Mouse (Mus musculus) G1E (cell line): ENCODE data around the gene Gm10337. TPM values are rescaled to one million over a fixed set of nuclear protein-coding genes. Genes with fewer than 3 reads are reported as not detected.

Experiments
- ATAC-seq: 2 replicates; pipeline ENCODE4 v1.8.0; 2016; ENCODE audit warnings: mild to moderate bottlenecking; ENCODE audit not compliant: insufficient number of reproducible peaks, poor library complexity, low FRiP score, severe bottlenecking; ENCODE audit errors: extremely low read depth
- DNase-seq: peaks from one replicate; pipeline ENCODE4 v3.0.0; 2012; ENCODE audit warnings: low spot score
- H3K27me3 ChIP-seq: 2 replicates; pipeline ENCODE4 v1.6.1; 2012; ENCODE audit warnings: mild to moderate bottlenecking, low read length, inconsistent platforms; ENCODE audit not compliant: insufficient read depth
- H3K36me3 ChIP-seq: replicated peaks from 2 replicates; pipeline ENCODE3; 2012; ENCODE audit warnings: mild to moderate bottlenecking, inconsistent platforms
- H3K4me1 ChIP-seq: 2 replicates; pipeline ENCODE4 v1.6.1; 2012; ENCODE audit warnings: low read depth, low read length, inconsistent platforms, mixed read lengths; ENCODE audit not compliant: insufficient read depth
- H3K4me3 ChIP-seq: 2 replicates; pipeline ENCODE4 v1.5.1; 2012; ENCODE audit warnings: low read depth, mild to moderate bottlenecking, inconsistent platforms, low read length, moderate library complexity, mixed read lengths
- H3K9me3 ChIP-seq: replicated peaks from 2 replicates; pipeline ENCODE4 v1.6.1; 2012; ENCODE audit warnings: inconsistent platforms
- CTCF ChIP-seq: IDR thresholded peaks from 2 replicates; pipeline ENCODE4 v1.5.1; 2012; ENCODE audit warnings: low read depth, low read length, inconsistent platforms, mixed read lengths
- GATA1 ChIP-seq: IDR thresholded peaks from 2 replicates; pipeline ENCODE4 v1.6.1; 2012; ENCODE audit warnings: borderline replicate concordance, low read length, inconsistent platforms, mixed read lengths
- GATA2 ChIP-seq: IDR thresholded peaks from 2 replicates; pipeline ENCODE4 v1.6.1; 2012; ENCODE audit warnings: low read depth, low read length, inconsistent platforms, borderline replicate concordance
- POLR2AphosphoS5 ChIP-seq: IDR thresholded peaks from 2 replicates; pipeline ENCODE4 v1.6.1; 2012; ENCODE audit warnings: low read depth, low read length, inconsistent platforms; ENCODE audit not compliant: insufficient replicate concordance
- TAL1 ChIP-seq: conservative IDR thresholded peaks from 2 replicates; pipeline ENCODE4 v1.6.1; 2012; ENCODE audit warnings: low read depth, low read length, inconsistent platforms, mixed read lengths
- polyA plus RNA-seq: library from polyadenylated mRNA; stranded (reverse); fragments of >175 nt; gene quantifications from 2 replicates; pipeline ENCODE4 v1.2.3, GENCODE M21; 2012
- total RNA-seq, 2 experiments: library from RNA; stranded (forward) in 1 of 2; stranded (reverse) in 1 of 2; fragments of 200-1000 nt in 1 of 2; fragments of >200 nt in 1 of 2; fragmentation: Nextera tagmentation in 1 of 2; gene quantifications; 2 replicates each; pipeline ENCODE4 v1.2.3; 2014 to 2017

Gene Gm10337
- total and polyA plus RNA-seq, 3 experiments = not detected

- Histone ChIP-seq H3K4me1 (peaks cover 41% of the 10 kb centered on the region), H3K9me3 (no peaks in the 10 kb centered on the region), H3K27me3 (peaks cover 16% of the 10 kb centered on the region), H3K4me3 (no peak overlapping the region), H3K36me3 (peaks cover 44% of the 10 kb centered on the region)
- no peak for DNase-seq
- ATAC-seq = no peak
- TF ChIP-seq POLR2AphosphoS5 (no peak), GATA2 (no peak), TAL1 (no peak), GATA1 (no peak), CTCF (no peak)
Observed at GRCm38 (mm10) chr15:102506864-102507263, 3.3 kb downstream of the Gm10337 start.

GRCm38 (mm10) chr15:102507561-102507960, 4.0 kb downstream of the Gm10337 start:
- no peaks in the 10 kb centered on the region for H3K9me3 ChIP-seq
- H3K36me3 ChIP-seq = peaks cover 38% of the 10 kb centered on the region
- ATAC-seq = no peak
- DNase-seq = no peak
- TF ChIP-seq CTCF = no peak
- TF ChIP-seq GATA1 = no peak
- TF ChIP-seq TAL1 = no peak
- TF ChIP-seq POLR2AphosphoS5 = no peak
- TF ChIP-seq GATA2 = no peak
- peaks cover 37% of the 10 kb centered on the region for H3K4me1 ChIP-seq
- H3K4me3 ChIP-seq = no peak overlapping the region
- H3K27me3 ChIP-seq = peaks cover 23% of the 10 kb centered on the region

GRCm38 (mm10) chr15:102508336-102508735, 4.8 kb downstream of the Gm10337 start:
- H3K9me3 ChIP-seq = no peaks in the 10 kb centered on the region
- peaks cover 23% of the 10 kb centered on the region for H3K27me3 ChIP-seq
- ATAC-seq = no peak
- H3K4me3 ChIP-seq = no peak overlapping the region
- H3K36me3 ChIP-seq = peaks cover 30% of the 10 kb centered on the region
- peaks cover 37% of the 10 kb centered on the region for H3K4me1 ChIP-seq
- TF ChIP-seq CTCF = no peak
- no peak for TF ChIP-seq TAL1
- TF ChIP-seq GATA2 = no peak
- TF ChIP-seq POLR2AphosphoS5 = no peak
- no peak for TF ChIP-seq GATA1
- DNase-seq = no peak

- TF ChIP-seq GATA2 = no peak
- TF ChIP-seq GATA1 = no peak
- no peak for TF ChIP-seq TAL1
- Histone ChIP-seq H3K36me3 (peaks cover 14% of the 10 kb centered on the region), H3K4me1 (peaks cover 31% of the 10 kb centered on the region), H3K9me3 (no peaks in the 10 kb centered on the region), H3K4me3 (peak overlapping the region; percentile 77), H3K27me3 (peaks cover 23% of the 10 kb centered on the region)
- no peak for DNase-seq
- no peak for ATAC-seq
Observed at GRCm38 (mm10) chr15:102510110-102510509, 6.6 kb downstream of the Gm10337 start.

- ATAC-seq (peak; percentile 85), DNase-seq (peak; percentile 75)
- Histone ChIP-seq H3K36me3 (peaks cover 8% of the 10 kb centered on the region), H3K9me3 (no peaks in the 10 kb centered on the region), H3K4me1 (peaks cover 29% of the 10 kb centered on the region), H3K27me3 (peaks cover 28% of the 10 kb centered on the region), H3K4me3 (peak overlapping the region; percentile 77)
- TF ChIP-seq TAL1 (no peak), GATA2 (no peak), GATA1 (no peak), POLR2AphosphoS5 (no peak), CTCF (no peak)
Observed at GRCm38 (mm10) chr15:102510590-102511284, 7.2 kb downstream of the Gm10337 start.

- peaks cover 4% of the 10 kb centered on the region for H3K36me3 ChIP-seq
- H3K27me3 ChIP-seq = peaks cover 34% of the 10 kb centered on the region
- TF ChIP-seq GATA1 (no peak), GATA2 (no peak), POLR2AphosphoS5 (no peak), CTCF (no peak), TAL1 (no peak)
- DNase-seq = no peak
- H3K9me3 ChIP-seq = no peaks in the 10 kb centered on the region
- H3K4me3 ChIP-seq = no peak overlapping the region
- ATAC-seq = no peak
- peaks cover 30% of the 10 kb centered on the region for H3K4me1 ChIP-seq
Observed at GRCm38 (mm10) chr15:102511285-102511833, 7.8 kb downstream of the Gm10337 start.
